Mouse (Mus musculus) ES-E14 (cell line): Measurements from ENCODE around the gene Scrg1.

Experiments
- CHD2 ChIP-seq: IDR thresholded peaks from 2 replicates; pipeline ENCODE4 v1.6.1; 2014; ENCODE audit warnings: mild to moderate bottlenecking, low read depth, low read length, inconsistent platforms
- ZNF384 ChIP-seq: IDR thresholded peaks from 2 replicates; pipeline ENCODE4 v1.6.1; 2012; ENCODE audit warnings: low read depth, low read length, inconsistent platforms

GRCm38 (mm10) chr8:57462839-57463238, 7.1 kb downstream of the Scrg1 start:
- TF ChIP-seq ZNF384, result no peak
- no peak for TF ChIP-seq CHD2
